Mouse (Mus musculus) kidney, embryonic 14.5 days (tissue): ENCODE results near the gene Trmt112. TPM values are rescaled to one million over a fixed set of nuclear protein-coding genes. Genes with fewer than 3 reads are reported as not detected.

ENCODE experiments used
- microRNA-seq: library from miRNA; unstranded; fragments of <30 nt; microRNA quantifications from one replicate; pipeline ENCODE4, GENCODE M21; 2016
- polyA plus RNA-seq: library from polyadenylated mRNA; unstranded; fragments of >200 nt; fragmentation: Nextera tagmentation; extraction: Ambion mirVana; gene quantifications from 2 replicates; pipeline ENCODE4 v1.2.1, GENCODE M21; 2014

The Trmt112 gene
- polyA plus RNA-seq, 1 experiment from 2014 or later, result 164 TPM

Small RNA genes lying within 50 kb of the gene (microRNA-seq; reads per million reads assigned to microRNA genes)
- not detected for gene Mir6990

Other genes starting within 250 kb of the Trmt112 start
- 11.8 and 15.1 TPM in 2 replicates for gene Rps6ka4, start 69.1 kb upstream of the Trmt112 start, polyA plus RNA-seq
- 0.30 and 0.51 TPM in 2 replicates for gene Ccdc88b, start 51.5 kb upstream of the Trmt112 start, polyA plus RNA-seq
- 177 and 235 TPM in 2 replicates for gene Prdx5, start 408 bp downstream of the Trmt112 start, polyA plus RNA-seq
- gene Esrra, start 12.1 kb downstream of the Trmt112 start, polyA plus RNA-seq, result 5.2 and 9.0 TPM in 2 replicates
- 2.1 and 3.8 TPM in 2 replicates for gene Catsperz, start 15.7 kb downstream of the Trmt112 start, polyA plus RNA-seq
- gene Kcnk4, start 24.8 kb downstream of the Trmt112 start, polyA plus RNA-seq, result 0.12 and 0.51 TPM in 2 replicates
- gene Bad, start 32.2 kb downstream of the Trmt112 start, polyA plus RNA-seq, result 65.5 and 70.9 TPM in 2 replicates
- gene Gpr137, start 32.8 kb downstream of the Trmt112 start, polyA plus RNA-seq, result 23.3 and 27.4 TPM in 2 replicates
- gene Ppp1r14b, start 65.3 kb downstream of the Trmt112 start, polyA plus RNA-seq, result 202 and 254 TPM in 2 replicates
- gene Plcb3, start 66.8 kb downstream of the Trmt112 start, polyA plus RNA-seq, result 24.4 and 38.9 TPM in 2 replicates
- gene Fkbp2, start 70.8 kb downstream of the Trmt112 start, polyA plus RNA-seq, result 89.7 and 118 TPM in 2 replicates
- gene Vegfb, start 78.0 kb downstream of the Trmt112 start, polyA plus RNA-seq, result 38.2 and 39.8 TPM in 2 replicates
- 22.6 and 24.0 TPM in 2 replicates for gene Dnajc4, start 82.9 kb downstream of the Trmt112 start, polyA plus RNA-seq
- gene Nudt22, start 86.4 kb downstream of the Trmt112 start, polyA plus RNA-seq, result 20.4 and 22.2 TPM in 2 replicates
- gene Trpt1, start 86.4 kb downstream of the Trmt112 start, polyA plus RNA-seq, result 9.7 and 12.1 TPM in 2 replicates
- gene Fermt3, start 109.8 kb downstream of the Trmt112 start, polyA plus RNA-seq, result 3.6 and 4.9 TPM in 2 replicates
- 223 and 304 TPM in 2 replicates for gene Stip1, start 130.3 kb downstream of the Trmt112 start, polyA plus RNA-seq
- 9.9 and 10.7 TPM in 2 replicates for gene Macrod1, start 147.1 kb downstream of the Trmt112 start, polyA plus RNA-seq
- 3.0 and 5.5 TPM in 2 replicates for gene Flrt1, start 196.0 kb downstream of the Trmt112 start, polyA plus RNA-seq